Mouse (Mus musculus) NIH3T3 (cell line): Measurements from ENCODE around the gene Gm20518.
A peak's percentile ranks its signal among the peaks of the same experiment; 100 is the strongest.

Source experiments
- DNase-seq: peaks from one replicate; pipeline ENCODE4 v3.0.0-alpha.2; 2012; ENCODE audit warnings: low read depth

The Gm20518 gene

GRCm38 (mm10) chr16:17842437-17842836 is 49.0 kb downstream of the Gm20518 start:
- DNase-seq: no peak

DNA sequence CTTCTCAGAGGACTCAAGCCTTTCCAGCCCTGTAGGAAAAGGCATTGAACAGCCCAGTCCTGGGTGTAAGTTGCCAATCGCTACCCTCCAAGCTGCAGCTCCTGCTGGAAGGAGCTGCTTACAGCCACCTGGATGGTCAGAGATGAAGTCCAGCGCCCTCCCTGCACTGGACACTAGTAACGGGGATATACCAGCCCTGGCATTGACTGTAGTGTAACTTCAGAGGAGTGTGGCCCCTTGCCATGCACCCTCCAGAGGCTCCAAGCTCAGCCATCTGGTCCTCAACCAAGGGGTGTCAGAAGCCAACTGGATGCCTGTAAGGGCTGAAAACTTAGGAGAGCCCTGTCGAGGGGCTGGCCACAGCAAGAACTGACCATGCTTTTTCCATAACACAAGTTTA is 51.5 kb downstream of the Gm20518 start:
- no peak for DNase-seq

GRCm38 (mm10) chr16:17838051-17838450 is 53.4 kb downstream of the Gm20518 start, which contains the start of gene Car15:
Gene Car15, minus strand, starts transcription at chr16:17838364.
- DNase-seq: no peak

DNA sequence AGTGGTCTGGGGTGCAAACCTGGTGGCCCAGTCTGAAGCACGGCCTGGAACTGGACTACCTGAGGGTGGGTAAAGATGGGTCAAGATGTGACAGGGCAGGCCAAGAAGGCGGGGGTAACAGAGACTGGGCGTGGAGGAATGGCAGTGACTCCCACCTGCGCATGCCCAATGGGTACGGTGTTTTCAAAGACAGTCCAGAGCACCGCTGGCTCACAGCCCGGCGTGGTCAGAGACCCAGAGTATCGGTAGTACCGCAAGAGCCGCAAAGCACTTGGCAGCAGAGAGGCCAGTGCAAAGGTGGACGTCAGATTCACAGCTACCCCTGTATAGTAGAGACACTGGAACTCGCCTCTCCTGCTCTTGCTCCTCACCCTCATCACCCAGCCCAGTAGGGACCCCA is 56.0 kb downstream of the Gm20518 start:
- no peak for DNase-seq

GRCm38 (mm10) chr16:17834543-17834942 is 56.9 kb downstream of the Gm20518 start:
- no peak for DNase-seq

GRCm38 (mm10) chr16:17833681-17834399 is 57.6 kb downstream of the Gm20518 start:
- DNase-seq: no peak

GRCm38 (mm10) chr16:17833321-17833680 is 58.2 kb downstream of the Gm20518 start:
- DNase-seq: no peak

GRCm38 (mm10) chr16:17832821-17833220 is 58.6 kb downstream of the Gm20518 start, which contains the start of gene B830017H08Rik:
Gene B830017H08Rik, plus strand, starts transcription at chr16:17833121.
- DNase-seq: no peak

DNA sequence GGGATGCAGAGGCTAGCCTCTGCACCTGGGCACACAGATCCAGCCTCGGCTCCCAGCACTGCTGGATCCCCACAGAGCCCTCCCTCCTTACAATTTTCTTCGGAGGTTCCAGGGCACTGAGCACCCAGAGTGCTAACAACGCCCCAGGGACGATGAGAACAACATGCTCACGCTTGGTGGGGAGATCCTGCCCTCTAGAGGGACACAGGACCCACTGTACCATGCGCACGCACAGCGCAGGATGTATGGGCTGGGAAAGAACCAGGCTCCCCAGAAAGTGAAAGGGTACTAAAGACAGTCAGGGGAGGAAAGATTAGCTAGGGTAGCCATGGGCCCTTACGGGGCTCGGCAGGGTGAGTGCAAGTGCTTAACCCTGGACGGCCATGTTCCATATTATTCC is 59.7 kb downstream of the Gm20518 start:
- DNase-seq: peak; percentile 50

GRCm38 (mm10) chr16:17830385-17831178 is 60.9 kb downstream of the Gm20518 start:
- no peak for DNase-seq

GRCm38 (mm10) chr16:17828867-17829266 is 62.6 kb downstream of the Gm20518 start:
- DNase-seq: no peak

DNA sequence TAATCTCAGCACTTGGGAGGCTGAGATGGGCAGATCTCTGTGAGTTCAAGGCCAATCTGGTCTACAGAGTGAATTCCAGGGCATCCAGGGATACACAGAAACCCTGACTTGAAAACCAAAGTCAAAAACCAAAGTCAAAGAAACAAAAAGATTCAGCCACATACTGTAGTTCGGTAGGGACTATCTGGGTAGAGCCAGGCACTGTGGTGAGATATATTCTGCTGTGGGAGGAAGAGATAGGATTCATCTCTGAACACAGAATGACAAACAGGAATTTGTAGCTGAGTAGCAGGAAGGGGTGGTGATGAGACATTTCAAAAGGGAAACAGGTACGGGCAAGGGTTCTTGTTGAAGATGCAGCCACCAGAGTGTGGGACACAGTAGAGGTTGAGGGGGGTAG is 63.2 kb downstream of the Gm20518 start:
- DNase-seq: no peak

GRCm38 (mm10) chr16:17826500-17826899 is 65.0 kb downstream of the Gm20518 start:
- no peak for DNase-seq

- peak; percentile 57 for DNase-seq
These were observed 74.9 kb downstream of the Gm20518 start for GRCm38 (mm10) chr16:17816528-17816927.

GRCm38 (mm10) chr16:17815411-17816402 is 75.8 kb downstream of the Gm20518 start:
- DNase-seq: peak; percentile 50

GRCm38 (mm10) chr16:17813173-17813572 is 78.3 kb downstream of the Gm20518 start:
- no peak for DNase-seq

DNA sequence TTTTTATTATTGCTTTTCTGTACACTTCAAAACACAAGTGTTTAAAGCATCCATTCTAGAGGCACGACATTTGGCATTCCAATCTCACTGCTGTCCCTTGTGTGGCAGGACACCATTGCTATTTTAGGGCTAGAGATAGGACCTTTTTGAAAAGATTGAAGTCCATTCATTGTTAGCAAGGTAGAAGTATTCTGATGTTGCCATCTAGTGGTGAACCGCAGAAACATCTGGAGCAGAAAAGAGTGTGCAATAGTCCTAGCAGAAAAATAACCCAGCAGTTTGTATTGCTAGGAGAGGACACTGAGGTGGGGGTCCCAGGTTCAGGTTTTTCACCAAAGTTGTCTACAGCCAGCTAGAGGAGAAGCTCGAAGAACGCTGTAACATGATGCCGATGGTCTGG is 79.4 kb downstream of the Gm20518 start:
- DNase-seq: peak; percentile 80

DNA sequence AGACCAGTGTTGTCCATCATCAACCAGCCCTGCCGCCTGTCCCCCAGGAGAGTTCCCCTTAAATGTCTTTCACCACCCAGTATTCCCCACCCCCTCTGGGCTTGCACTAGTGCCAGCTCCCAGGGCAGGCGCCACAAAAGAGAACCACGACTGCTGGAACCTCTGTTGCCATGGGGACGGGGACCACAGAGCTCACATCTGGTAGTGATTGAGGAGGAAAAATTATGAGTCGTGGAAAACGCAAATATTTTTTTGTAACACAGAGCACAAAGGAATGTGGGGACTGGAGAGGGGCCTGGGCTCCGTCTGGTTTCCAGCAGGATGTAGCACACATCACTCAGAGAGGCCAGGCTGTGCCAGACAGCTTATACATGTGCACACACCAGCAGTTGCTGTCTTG is 81.8 kb downstream of the Gm20518 start:
- peak; percentile 96 for DNase-seq

- peak; percentile 71 for DNase-seq
These were observed 82.3 kb downstream of the Gm20518 start for GRCm38 (mm10) chr16:17809125-17809524.

GRCm38 (mm10) chr16:17807192-17808009 is 84.1 kb downstream of the Gm20518 start:
- no peak for DNase-seq

DNA sequence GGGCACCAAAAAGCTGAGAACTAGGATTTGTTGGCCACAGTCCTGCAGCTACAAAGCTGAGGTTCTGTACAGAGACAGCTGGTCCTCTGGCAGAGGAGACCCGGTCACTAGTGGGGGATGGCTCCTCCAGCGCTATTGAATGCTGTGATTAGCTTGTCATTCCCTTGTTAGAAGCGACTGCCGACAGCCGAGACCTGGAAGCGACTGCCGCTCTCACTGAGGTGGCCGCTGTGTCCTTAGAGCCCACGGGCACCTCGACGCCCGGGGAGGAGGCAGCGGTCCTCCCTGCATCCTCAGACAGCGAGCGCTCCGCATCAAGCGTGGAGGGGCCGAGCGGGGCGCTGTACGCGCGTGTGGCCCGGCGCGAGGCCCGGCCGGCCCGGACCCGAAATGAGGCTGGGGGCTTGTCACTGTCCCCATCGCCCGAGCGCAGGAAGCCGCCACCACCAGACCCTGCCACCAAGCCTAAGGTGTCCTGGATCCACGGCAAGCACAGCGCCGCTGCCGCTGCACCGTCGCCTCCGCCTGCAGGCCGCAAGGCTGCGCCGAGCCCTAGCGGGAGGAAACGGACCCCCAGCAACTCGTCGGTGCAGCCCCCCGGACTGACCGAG is 84.8 kb downstream of the Gm20518 start:
- no peak for DNase-seq
